Mouse (Mus musculus) G1E (cell line): ENCODE results near the gene Cdc42bpb. TPM values are rescaled to one million over a fixed set of nuclear protein-coding genes. Genes with fewer than 3 reads are reported as not detected.

ENCODE experiments used
- ATAC-seq: 2 replicates; pipeline ENCODE4 v1.8.0; 2016; ENCODE audit warnings: mild to moderate bottlenecking; ENCODE audit not compliant: insufficient number of reproducible peaks, poor library complexity, low FRiP score, severe bottlenecking; ENCODE audit errors: extremely low read depth
- DNase-seq: peaks from one replicate; pipeline ENCODE4 v3.0.0; 2012; ENCODE audit warnings: low spot score
- H3K27me3 ChIP-seq: 2 replicates; pipeline ENCODE4 v1.6.1; 2012; ENCODE audit warnings: mild to moderate bottlenecking, low read length, inconsistent platforms; ENCODE audit not compliant: insufficient read depth
- H3K36me3 ChIP-seq: replicated peaks from 2 replicates; pipeline ENCODE3; 2012; ENCODE audit warnings: mild to moderate bottlenecking, inconsistent platforms
- H3K4me1 ChIP-seq: 2 replicates; pipeline ENCODE4 v1.6.1; 2012; ENCODE audit warnings: low read depth, low read length, inconsistent platforms, mixed read lengths; ENCODE audit not compliant: insufficient read depth
- H3K4me3 ChIP-seq: 2 replicates; pipeline ENCODE4 v1.5.1; 2012; ENCODE audit warnings: low read depth, mild to moderate bottlenecking, inconsistent platforms, low read length, moderate library complexity, mixed read lengths
- H3K9me3 ChIP-seq: replicated peaks from 2 replicates; pipeline ENCODE4 v1.6.1; 2012; ENCODE audit warnings: inconsistent platforms
- CTCF ChIP-seq: IDR thresholded peaks from 2 replicates; pipeline ENCODE4 v1.5.1; 2012; ENCODE audit warnings: low read depth, low read length, inconsistent platforms, mixed read lengths
- GATA1 ChIP-seq: IDR thresholded peaks from 2 replicates; pipeline ENCODE4 v1.6.1; 2012; ENCODE audit warnings: borderline replicate concordance, low read length, inconsistent platforms, mixed read lengths
- GATA2 ChIP-seq: IDR thresholded peaks from 2 replicates; pipeline ENCODE4 v1.6.1; 2012; ENCODE audit warnings: low read depth, low read length, inconsistent platforms, borderline replicate concordance
- POLR2AphosphoS5 ChIP-seq: IDR thresholded peaks from 2 replicates; pipeline ENCODE4 v1.6.1; 2012; ENCODE audit warnings: low read depth, low read length, inconsistent platforms; ENCODE audit not compliant: insufficient replicate concordance
- TAL1 ChIP-seq: conservative IDR thresholded peaks from 2 replicates; pipeline ENCODE4 v1.6.1; 2012; ENCODE audit warnings: low read depth, low read length, inconsistent platforms, mixed read lengths
- polyA plus RNA-seq: library from polyadenylated mRNA; stranded (reverse); fragments of >175 nt; gene quantifications from 2 replicates; pipeline ENCODE4 v1.2.3, GENCODE M21; 2012
- total RNA-seq, 2 experiments: library from RNA; stranded (forward) in 1 of 2; stranded (reverse) in 1 of 2; fragments of 200-1000 nt in 1 of 2; fragments of >200 nt in 1 of 2; fragmentation: Nextera tagmentation in 1 of 2; gene quantifications; 2 replicates each; pipeline ENCODE4 v1.2.3; 2014 to 2017

Gene Cdc42bpb
- total and polyA plus RNA-seq, 3 experiments: not detected

GRCm38 (mm10) chr12:111325744-111326424 is 51.6 kb downstream of the Cdc42bpb start:
- no peak for ATAC-seq
- H3K9me3 ChIP-seq: no peaks in the 10 kb centered on the region

GRCm38 (mm10) chr12:111324949-111325348 is 52.6 kb downstream of the Cdc42bpb start:
- DNase-seq: no peak
- no peak overlapping the region for H3K4me3 ChIP-seq
- no peaks in the 10 kb centered on the region for H3K4me1 ChIP-seq
- H3K36me3 ChIP-seq: no peaks in the 10 kb centered on the region
- no peaks in the 10 kb centered on the region for H3K9me3 ChIP-seq
- TF ChIP-seq POLR2AphosphoS5 (no peak), TAL1 (no peak), CTCF (no peak), GATA2 (no peak), GATA1 (no peak)
- peaks cover 28% of the 10 kb centered on the region for H3K27me3 ChIP-seq
- ATAC-seq: no peak

More at GRCm38 (mm10) chr12:111325744-111326424, 51.6 kb downstream of the Cdc42bpb start:
- Histone ChIP-seq H3K36me3 (no peaks in the 10 kb centered on the region), H3K4me3 (no peak overlapping the region), H3K4me1 (no peaks in the 10 kb centered on the region), H3K27me3 (peaks cover 26% of the 10 kb centered on the region)
- TF ChIP-seq GATA1 (no peak), TAL1 (no peak), GATA2 (no peak)
- no peak for DNase-seq

GRCm38 (mm10) chr12:111324536-111324935 is 53.0 kb downstream of the Cdc42bpb start:
- ATAC-seq (no peak), DNase-seq (no peak)
- H3K36me3 ChIP-seq: no peaks in the 10 kb centered on the region
- H3K4me3 ChIP-seq: no peak overlapping the region
- H3K9me3 ChIP-seq: no peaks in the 10 kb centered on the region
- H3K27me3 ChIP-seq: peaks cover 25% of the 10 kb centered on the region
- H3K4me1 ChIP-seq: no peaks in the 10 kb centered on the region
- no peak for TF ChIP-seq GATA1
- TF ChIP-seq GATA2: no peak
- no peak for TF ChIP-seq TAL1
- TF ChIP-seq CTCF: no peak
- no peak for TF ChIP-seq POLR2AphosphoS5

GRCm38 (mm10) chr12:111323423-111323822 is 54.1 kb downstream of the Cdc42bpb start:
- Histone ChIP-seq H3K4me3 (no peak overlapping the region), H3K9me3 (no peaks in the 10 kb centered on the region), H3K4me1 (no peaks in the 10 kb centered on the region), H3K27me3 (peaks cover 25% of the 10 kb centered on the region), H3K36me3 (no peaks in the 10 kb centered on the region)
- no peak for DNase-seq
- ATAC-seq: no peak
- no peak for TF ChIP-seq GATA2
- TF ChIP-seq TAL1: no peak
- no peak for TF ChIP-seq GATA1
- TF ChIP-seq CTCF: no peak
- TF ChIP-seq POLR2AphosphoS5: no peak

GRCm38 (mm10) chr12:111321832-111322231 is 55.7 kb downstream of the Cdc42bpb start:
- Histone ChIP-seq H3K27me3 (peaks cover 22% of the 10 kb centered on the region; the same call in 1 of the 2 replicates), H3K36me3 (no peaks in the 10 kb centered on the region), H3K4me3 (no peak overlapping the region), H3K9me3 (no peaks in the 10 kb centered on the region), H3K4me1 (no peaks in the 10 kb centered on the region)
- ATAC-seq: no peak
- TF ChIP-seq GATA1 (no peak), TAL1 (no peak), GATA2 (no peak), CTCF (no peak), POLR2AphosphoS5 (no peak)
- no peak for DNase-seq

- Histone ChIP-seq H3K4me3 (no peak overlapping the region), H3K27me3 (peaks cover 22% of the 10 kb centered on the region; the same call in 1 of the 2 replicates), H3K36me3 (no peaks in the 10 kb centered on the region), H3K9me3 (no peaks in the 10 kb centered on the region), H3K4me1 (no peaks in the 10 kb centered on the region)
- DNase-seq: no peak
- no peak for TF ChIP-seq GATA2
- no peak for TF ChIP-seq GATA1
- no peak for TF ChIP-seq CTCF
- TF ChIP-seq TAL1: no peak
- no peak for TF ChIP-seq POLR2AphosphoS5
- ATAC-seq: no peak
Observed at GRCm38 (mm10) chr12:111320549-111320948, 57.0 kb downstream of the Cdc42bpb start.

- H3K4me3 ChIP-seq: no peak overlapping the region
Observed at GRCm38 (mm10) chr12:111317694-111318093, 59.8 kb downstream of the Cdc42bpb start.

More at GRCm38 (mm10) chr12:111317694-111318093, 59.8 kb downstream of the Cdc42bpb start:
- H3K9me3 ChIP-seq: no peaks in the 10 kb centered on the region
- H3K36me3 ChIP-seq: no peaks in the 10 kb centered on the region
- peaks cover 21% of the 10 kb centered on the region for H3K27me3 ChIP-seq
- no peak for DNase-seq
- no peaks in the 10 kb centered on the region for H3K4me1 ChIP-seq
- no peak for TF ChIP-seq TAL1
- no peak; the same call in 1 of the 2 replicates for TF ChIP-seq POLR2AphosphoS5
- no peak for TF ChIP-seq GATA2
- TF ChIP-seq GATA1: no peak
- no peak for TF ChIP-seq CTCF
- no peak for ATAC-seq
